Mouse (Mus musculus) adrenal gland, postnatal 10 days (tissue): Measurements from ENCODE around the gene Tex264. TPM values are rescaled to one million over a fixed set of nuclear protein-coding genes. Genes with fewer than 3 reads are reported as not detected.

ENCODE experiments used
- total RNA-seq, 2 experiments: library from RNA; stranded (reverse); gene quantifications; 2 replicates each; pipeline ENCODE4 v1.2.3; 2021

The Tex264 gene
- total RNA-seq, 2 experiments from 2014 or later = 76.4 to 79.0 TPM

Other genes starting within 250 kb of the Tex264 start
- 10 to 100 TPM; 21.3 to 23.1 TPM for gene Acy1, start 247.6 kb downstream of the Tex264 start, total RNA-seq
- gene Abhd14b, start 238.5 kb downstream of the Tex264 start, total RNA-seq = 10 to 100 TPM; 30.7 to 32.6 TPM
- 10 to 100 TPM; 20.6 to 24.6 TPM for gene Abhd14a, start 238.2 kb downstream of the Tex264 start, total RNA-seq
- 10 to 100 TPM; 28.6 to 42.5 TPM for gene Pcbp4, start 232.6 kb downstream of the Tex264 start, total RNA-seq
- under 1 TPM; 0.27 to 0.48 TPM for gene Gpr62, start 220.0 kb downstream of the Tex264 start, total RNA-seq
- gene Rrp9, start 210.0 kb downstream of the Tex264 start, total RNA-seq = 10 to 100 TPM; 25.9 to 37.0 TPM
- gene Parp3, start 209.0 kb downstream of the Tex264 start, total RNA-seq = 10 to 100 TPM; 14.4 to 28.6 TPM
- not detected for gene Iqcf1, start 186.0 kb downstream of the Tex264 start, total RNA-seq
- not detected for gene Iqcf5, start 171.4 kb downstream of the Tex264 start, total RNA-seq
- not detected for gene Iqcf3, start 124.3 kb downstream of the Tex264 start, total RNA-seq
- gene Iqcf4, start 114.9 kb downstream of the Tex264 start, total RNA-seq = not detected
- gene Iqcf6, start 59.3 kb downstream of the Tex264 start, total RNA-seq = not detected
- gene Grm2, start 29.8 kb downstream of the Tex264 start, total RNA-seq = not detected
- gene Rad54l2, start 103.3 kb upstream of the Tex264 start, total RNA-seq = 10 to 100 TPM; 19.6 to 22.2 TPM
- gene Dcaf1, start 135.9 kb upstream of the Tex264 start, total RNA-seq = 10 to 100 TPM; 23.9 to 29.2 TPM
- gene Rbm15b, start 201.5 kb upstream of the Tex264 start, total RNA-seq = 10 to 100 TPM; 25.6 to 26.2 TPM
- gene Manf, start 206.1 kb upstream of the Tex264 start, total RNA-seq = 100 to 1,000 TPM; 178 to 231 TPM